Mouse (Mus musculus) stomach, postnatal 0 days (tissue): ENCODE results near the gene Wdpcp.

Experiments used
- CTCF ChIP-seq: IDR thresholded peaks from 2 replicates; pipeline ENCODE4 v1.5.1; 2016; ENCODE audit warnings: antibody characterized with exemption, low read depth, mild to moderate bottlenecking, moderate library complexity
- EP300 ChIP-seq: optimal IDR thresholded peaks from 2 replicates; pipeline ENCODE3; 2016; ENCODE audit warnings: antibody characterized with exemption

DNA sequence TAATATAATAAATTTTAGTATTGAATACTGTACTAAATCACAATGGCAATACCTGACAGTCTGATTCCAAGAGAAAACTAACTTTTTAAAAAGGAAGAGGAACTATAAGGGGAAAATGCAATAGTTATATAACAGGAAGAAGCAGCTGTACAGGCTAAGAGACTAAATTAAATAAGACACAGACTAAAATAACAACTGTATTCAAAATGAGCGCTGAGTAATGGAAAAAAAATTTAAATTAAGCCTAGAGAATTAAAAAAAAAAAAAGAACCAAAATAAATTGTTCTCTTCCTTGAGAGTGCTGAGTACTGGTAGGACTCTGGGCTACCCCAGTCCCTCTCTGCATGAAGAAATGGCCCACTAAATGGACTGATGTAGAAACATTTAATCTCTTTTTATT lies 4.3 kb upstream of the Wdpcp start:
- TF ChIP-seq CTCF: no peak
- TF ChIP-seq EP300: no peak
